Mouse (Mus musculus): ENCODE data around the gene Dmpk.

GRCm38 (mm10) chr7:19084277-19084771 is 675 bp downstream of the Dmpk start:
- TF ChIP-seq POLR2A (IDR thresholded peaks at IDR 0.05; ENCODE audit: low read depth, low read length): no peak
- no peak for TF ChIP-seq CTCF (IDR thresholded peaks at IDR 0.05; ENCODE audit: extremely low read depth, insufficient read depth, insufficient read length, insufficient replicate concordance)
